Mouse (Mus musculus): Measurements from ENCODE around the gene Ggta1.

Ggta1 gene

GRCm38 (mm10) chr2:35406611-35407010, 56.4 kb downstream of the Ggta1 start:
- no peak for DNase-seq (ENCODE audit: low spot score)

DNA sequence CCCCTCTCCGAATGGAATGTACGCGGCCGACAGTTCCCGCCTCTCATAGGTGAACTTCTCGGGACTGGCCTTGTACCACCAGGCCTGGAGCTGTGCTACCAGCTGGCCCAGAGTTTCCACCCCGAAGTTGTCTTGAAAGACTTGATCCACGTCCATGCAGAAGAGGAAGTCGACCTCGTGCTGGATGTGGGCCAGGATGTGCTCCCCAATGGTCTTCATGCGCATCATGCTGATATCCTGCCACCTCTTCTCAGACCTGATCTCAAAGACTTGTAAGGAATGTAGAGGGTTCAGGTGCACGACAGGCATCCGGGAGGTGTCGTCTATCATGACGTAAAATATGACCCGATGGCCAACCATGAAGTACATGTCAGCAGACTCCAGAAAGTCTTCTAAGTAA, 60.6 kb downstream of the Ggta1 start:
- no peak for DNase-seq (ENCODE audit: low spot score)

- no peak for DNase-seq (ENCODE audit: low spot score)
These were observed 62.3 kb downstream of the Ggta1 start for GRCm38 (mm10) chr2:35400739-35401138.

DNA sequence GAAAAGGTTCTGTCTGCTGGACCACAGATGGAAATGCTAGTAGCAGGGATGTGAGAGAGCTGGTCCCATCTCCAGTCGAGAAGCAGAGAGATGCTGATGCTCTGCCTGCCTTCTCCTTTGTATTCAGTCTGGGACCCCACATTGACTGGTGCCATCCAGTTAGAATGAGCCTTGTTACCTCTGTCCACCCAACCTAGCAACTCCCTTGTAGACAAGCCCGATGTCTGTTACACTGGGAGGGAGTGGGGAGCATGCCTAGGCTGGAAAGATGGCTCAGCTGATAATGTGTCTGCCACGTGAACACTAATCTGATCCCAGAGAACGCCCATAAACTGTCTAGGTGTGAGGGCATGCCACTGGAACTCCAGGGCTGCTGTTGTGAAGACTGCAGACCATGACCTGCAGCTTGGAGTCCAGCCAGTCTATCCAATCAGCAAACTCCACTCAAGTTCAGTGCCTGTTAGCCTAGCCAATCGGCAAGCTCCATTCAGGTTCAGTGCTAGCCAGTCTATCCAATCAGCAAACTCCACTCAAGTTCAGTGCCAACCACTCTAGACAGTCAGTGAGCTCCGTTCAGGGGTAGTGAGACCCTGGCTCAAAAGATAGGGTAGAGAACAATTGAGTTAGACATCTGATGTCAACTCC, 64.7 kb downstream of the Ggta1 start:
- DNase-seq (ENCODE audit: low spot score): no peak

GRCm38 (mm10) chr2:35397590-35398173, 65.3 kb downstream of the Ggta1 start:
- peak; percentile 48 for DNase-seq (ENCODE audit: low spot score)

GRCm38 (mm10) chr2:35397096-35397495, 65.9 kb downstream of the Ggta1 start, which contains the start of gene 4930402F06Rik:
4930402F06Rik (minus strand) TSS chr2:35397175.
- DNase-seq (ENCODE audit: low spot score): no peak

DNA sequence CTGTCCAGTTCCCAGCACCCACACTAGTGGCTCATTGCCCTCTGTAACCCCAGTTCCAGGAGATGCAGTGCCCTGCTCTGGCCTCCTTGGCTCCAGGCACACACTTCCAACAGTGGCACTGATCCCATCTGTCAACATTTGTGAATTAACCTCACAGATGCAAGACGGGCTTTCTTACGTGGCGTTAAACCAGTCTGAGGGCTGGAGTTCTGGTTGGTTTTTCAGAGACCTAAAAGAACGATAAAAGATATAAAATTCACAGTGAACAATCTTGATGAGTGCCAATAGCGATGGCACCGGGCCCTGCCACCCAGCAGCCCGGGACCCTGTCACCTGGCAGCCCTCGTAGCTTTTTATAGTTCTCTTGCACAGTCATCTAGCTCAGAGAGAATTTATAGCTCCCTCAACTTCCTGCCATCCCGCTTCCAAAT, 77.6 kb downstream of the Ggta1 start:
- DNase-seq (ENCODE audit: low spot score): no peak

DNA sequence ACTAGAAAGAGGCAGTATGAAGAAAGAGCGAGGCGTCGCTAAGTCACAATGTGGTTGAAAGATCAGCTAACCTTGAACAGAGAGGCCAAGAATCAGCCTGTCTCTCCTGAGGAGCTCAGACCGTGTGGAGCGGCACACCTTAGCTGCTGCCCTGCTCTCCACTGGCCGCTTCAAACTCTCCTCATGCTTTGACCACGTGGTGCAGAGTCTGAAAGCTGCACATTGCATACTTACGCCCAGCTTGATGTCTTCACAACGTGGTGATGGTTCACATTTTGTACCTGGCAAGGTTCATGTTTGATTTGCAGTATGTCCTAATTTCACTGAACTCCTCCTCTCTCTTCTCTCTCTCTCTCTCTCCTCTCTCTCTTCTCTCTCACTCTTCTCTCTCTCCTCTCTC, 83.7 kb downstream of the Ggta1 start:
- DNase-seq (ENCODE audit: low spot score): no peak

DNA sequence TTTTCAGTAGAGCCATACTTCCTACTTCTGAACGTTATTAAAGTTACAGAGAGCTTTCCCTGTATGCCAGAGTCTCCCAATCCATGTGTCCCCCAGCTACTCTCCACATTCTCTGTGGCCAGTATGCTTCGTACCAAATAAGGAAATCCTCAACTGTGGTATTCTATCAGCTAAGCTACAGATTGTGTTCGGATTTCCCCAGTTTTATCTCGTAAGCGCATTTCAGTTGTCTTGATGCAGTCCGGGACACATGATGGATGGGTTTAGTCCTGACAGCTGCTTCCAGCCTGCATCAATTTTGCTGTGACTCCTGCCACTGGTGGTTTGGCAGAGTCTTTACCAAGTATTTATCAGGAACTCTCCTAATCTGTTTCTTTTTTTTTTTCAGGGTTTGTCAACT, 85.4 kb downstream of the Ggta1 start:
- no peak for DNase-seq (ENCODE audit: low spot score)

GRCm38 (mm10) chr2:35373003-35373402, 90.0 kb downstream of the Ggta1 start:
- DNase-seq (ENCODE audit: low spot score): peak; percentile 35

GRCm38 (mm10) chr2:35370686-35371085, 92.3 kb downstream of the Ggta1 start:
- no peak for DNase-seq (ENCODE audit: low spot score)

DNA sequence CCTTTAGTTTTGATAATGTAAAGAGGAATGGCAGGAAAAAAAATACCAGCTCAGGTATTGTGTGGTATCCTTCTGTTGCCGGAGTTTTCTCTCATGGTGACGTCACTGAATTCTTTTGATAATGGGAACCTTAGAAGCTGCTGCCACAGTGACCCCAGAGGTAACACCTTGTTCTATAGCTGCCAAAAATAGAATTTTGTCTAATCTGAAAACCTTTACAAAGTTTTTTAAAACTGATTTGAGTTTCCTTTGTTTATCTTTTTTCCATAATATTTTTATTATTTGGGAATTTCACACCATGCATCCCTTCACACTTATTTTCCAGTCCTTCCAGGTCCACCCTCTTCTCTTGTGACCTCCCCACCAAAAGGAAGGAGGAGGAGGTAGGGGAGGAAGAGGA, 95.4 kb downstream of the Ggta1 start, which contains the start of gene 4930568D16Rik:
TSS of gene 4930568D16Rik (minus strand) at position 101 of the 400 bp plus-strand sequence.
- no peak for DNase-seq (ENCODE audit: low spot score)

All from spleen, adult 12 weeks (tissue).